28 mouse cellular contexts compared by ENCODE assay signal in genomic region chr12:69171307-69171706, GRCm38 (mm10). TPM values are rescaled to one million over a fixed set of nuclear protein-coding genes. Genes with fewer than 3 reads are reported as not detected.
"Had no signal": no experiment of that assay in that cellular context is flagged by ENCODE, and none has a peak within 500 bp of the region (broad histone marks: within the 10 kb centered on the region; RNA-seq: fewer than 3 reads in every experiment).

No protein-coding gene starts in this region.

- H3K27ac ChIP-seq: gastrocnemius, adult 2 months; heart, embryonic 10.5 days; hindbrain, embryonic 10.5 days; hindbrain, embryonic 12.5 days; hindbrain, embryonic 14.5 days; intestine, embryonic 15.5 days; layer of hippocampus, adult 2 months; left cerebral cortex, adult 2 months; limb, embryonic 10.5 days; limb, embryonic 12.5 days had no signal

- H3K9ac ChIP-seq: heart, embryonic 12.5 days; hindbrain, embryonic 12.5 days; hindbrain, embryonic 14.5 days; intestine, embryonic 15.5 days; limb, embryonic 12.5 days had no signal

- H3K9me3 ChIP-seq: heart, embryonic 10.5 days; heart, embryonic 12.5 days; hindbrain, embryonic 10.5 days; hindbrain, embryonic 12.5 days; intestine, embryonic 15.5 days; limb, embryonic 10.5 days; limb, embryonic 12.5 days had no signal

- H3K4me2 ChIP-seq: heart, embryonic 12.5 days; hindbrain, embryonic 12.5 days; hindbrain, embryonic 14.5 days; intestine, embryonic 15.5 days; limb, embryonic 12.5 days had no signal

- H3K4me3 ChIP-seq: gastrocnemius, adult 2 months; heart, embryonic 10.5 days; heart, embryonic 12.5 days; hindbrain, embryonic 10.5 days; hindbrain, embryonic 12.5 days; intestine, embryonic 15.5 days; layer of hippocampus, adult 2 months; left cerebral cortex, adult 2 months; limb, embryonic 10.5 days; limb, embryonic 12.5 days had no signal

- H3K36me3 ChIP-seq: hindbrain, embryonic 12.5 days had no signal

- DNase-seq: gastrocnemius, adult 2 months; gastrocnemius, postnatal 10 days; gastrocnemius, postnatal 25 days; heart, adult 18-20 months; heart, postnatal 10 days; heart, postnatal 4 days; kidney, adult 18-20 months; kidney, adult 8-10 months; kidney, postnatal 10 days; kidney, postnatal 25 days; kidney, postnatal 4 days; liver had no signal

- H3K27me3 ChIP-seq: heart, embryonic 12.5 days; hindbrain, embryonic 12.5 days; intestine, embryonic 15.5 days; limb, embryonic 12.5 days had no signal

- ATAC-seq: hindbrain, embryonic 16.5 days; inflammation-experienced regulatory T-cells, adult 6 months; intestine, embryonic 15.5 days; intestine, postnatal 0 days had no signal

RNA-seq across cellular contexts. Expression of gene Lrr1, which starts 2.7 kb away (rescaled TPM):
- total RNA-seq: gastrocnemius, adult 2 months; gastrocnemius, postnatal 25 days; heart, adult 18-20 months; heart, adult 8-10 months; layer of hippocampus, adult 2 months; layer of hippocampus, postnatal 25 days; left cerebral cortex, adult 2 months; left cerebral cortex, postnatal 36 days had no signal
